Mouse (Mus musculus) kidney, adult 10 weeks (tissue): Measurements from ENCODE around the gene Magohb. TPM values are rescaled to one million over a fixed set of nuclear protein-coding genes. Genes with fewer than 3 reads are reported as not detected.

Experiments used
- polyA plus RNA-seq: library from polyadenylated mRNA; stranded (reverse); fragments of 350-450 nt; fragmentation: Illumina TruSeq; extraction: RNeasy Lipid Tissue Mini Kit (QIAGEN cat#74804); gene quantifications from one replicate; pipeline ENCODE4 v1.2.3, GENCODE M21; 2014; ENCODE audit warnings: low read depth, low replicate concordance

Magohb gene
- 22.0 TPM for polyA plus RNA-seq

DNA sequence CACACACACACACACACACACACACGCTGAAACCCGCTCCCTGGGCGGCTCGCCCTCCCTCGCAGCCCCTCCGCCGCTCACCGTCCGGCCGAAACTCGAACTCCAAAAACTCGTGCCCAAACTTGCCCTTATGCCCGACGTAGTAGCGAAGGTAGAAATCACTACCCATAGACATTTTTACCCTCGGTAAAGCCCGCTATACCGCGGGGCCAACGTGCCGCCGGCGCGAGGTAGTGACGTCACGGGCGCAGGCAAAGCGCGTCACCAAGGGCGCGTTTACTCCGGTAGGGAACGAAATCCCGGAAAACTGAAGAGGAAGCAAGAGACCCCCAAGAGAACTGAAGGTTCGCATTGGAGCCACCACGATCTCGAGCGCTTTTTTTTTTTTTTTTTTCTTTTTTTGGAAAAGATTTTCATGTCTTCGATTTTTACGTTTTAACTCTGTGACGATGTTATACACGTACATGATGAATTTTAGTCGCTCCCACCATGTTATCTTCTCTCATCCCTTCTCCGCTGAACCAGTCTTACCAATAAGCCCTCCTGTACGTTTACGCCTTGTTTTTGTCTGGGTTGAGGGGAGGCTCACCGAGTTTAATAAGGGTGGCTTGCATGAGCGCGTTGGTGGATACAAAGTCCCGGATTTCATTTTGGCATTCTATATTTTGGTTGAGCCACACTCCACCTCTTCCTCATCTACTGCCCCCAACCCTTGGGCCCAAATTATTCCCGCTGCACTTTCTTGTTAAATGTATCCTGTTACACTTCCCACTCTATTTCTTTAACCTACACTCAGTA, at the start of gene Magohb:
Magohb (minus strand) TSS at position 254 of the 798 bp plus-strand sequence.

DNA sequence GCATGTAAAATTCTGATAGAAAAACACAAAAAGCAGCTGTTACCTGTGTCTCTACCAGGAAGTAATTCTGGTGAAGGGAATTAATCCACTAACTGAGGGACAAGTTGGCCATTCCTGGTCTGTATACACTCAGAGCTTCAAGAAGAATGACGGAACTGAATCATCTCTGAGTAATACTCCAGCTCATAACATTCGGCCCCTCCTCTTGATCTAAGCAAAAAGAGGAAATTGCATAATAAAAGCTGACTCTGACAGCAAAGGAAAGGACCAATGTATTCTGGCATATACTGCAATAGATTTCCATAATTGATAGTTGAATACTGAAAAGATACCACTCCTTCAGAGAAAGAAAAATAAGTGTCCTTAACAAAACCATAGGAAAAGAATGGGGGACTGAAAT, 45.8 kb downstream of the Magohb start, which contains the start of gene Klra2:
Klra2 (minus strand) TSS at position 157 of the 400 bp plus-strand sequence.

Other genes with a start within 250 kb of the Magohb start
- gene Klra2, start 45.9 kb downstream of the Magohb start, polyA plus RNA-seq = 3.2 TPM
- 2.7 TPM for gene Styk1, start 60.4 kb upstream of the Magohb start, polyA plus RNA-seq
- 34.8 TPM for gene Ybx3, start 95.2 kb upstream of the Magohb start, polyA plus RNA-seq
- not detected for gene 5430401F13Rik, start 193.2 kb upstream of the Magohb start, polyA plus RNA-seq
- not detected for gene Gm6619, start 193.2 kb upstream of the Magohb start, polyA plus RNA-seq